Mouse (Mus musculus) CD8-positive naive resting alpha-beta T cell, adult 2 months (primary cell): ENCODE results near the gene Cryba2.
A peak's percentile ranks its signal among the peaks of the same experiment; 100 is the strongest.

ENCODE experiments used
- DNase-seq, 2 experiments: peaks; one replicate each; pipeline ENCODE4 v3.0.0; 2022; ENCODE audit warnings: low read depth in 2 of 2, low spot score in 2 of 2

The Cryba2 gene

GRCm38 (mm10) chr1:74893134-74893855, at the start of gene Cryba2:
Gene Cryba2, minus strand, starts transcription at chr1:74893143.
- no peak for DNase-seq

GRCm38 (mm10) chr1:74941651-74942360, 48.9 kb upstream of the Cryba2 start:
- DNase-seq = no peak

- no peak for DNase-seq
Measured at GRCm38 (mm10) chr1:74939762-74940161, 46.8 kb upstream of the Cryba2 start.

- no peak for DNase-seq
Measured at GRCm38 (mm10) chr1:74936221-74936830, 43.4 kb upstream of the Cryba2 start.

GRCm38 (mm10) chr1:74935402-74935801, 42.5 kb upstream of the Cryba2 start, which contains the start of gene Cfap65:
Gene Cfap65, minus strand, starts transcription at chr1:74935599.
- no peak for DNase-seq

- no peak for DNase-seq
Measured at GRCm38 (mm10) chr1:74927621-74928296, 34.8 kb upstream of the Cryba2 start.

GRCm38 (mm10) chr1:74926721-74927120, 33.8 kb upstream of the Cryba2 start:
- no peak for DNase-seq

- no peak for DNase-seq
Measured at GRCm38 (mm10) chr1:74924464-74924863, 31.5 kb upstream of the Cryba2 start.

GRCm38 (mm10) chr1:74915706-74916105, 22.8 kb upstream of the Cryba2 start:
- no peak for DNase-seq

GRCm38 (mm10) chr1:74902191-74902590, 9.2 kb upstream of the Cryba2 start:
- no peak for DNase-seq

GRCm38 (mm10) chr1:74901686-74902085, 8.7 kb upstream of the Cryba2 start:
- peak; percentile 10 to 16 for DNase-seq

- no peak for DNase-seq
Measured at GRCm38 (mm10) chr1:74900341-74901285, 7.7 kb upstream of the Cryba2 start.

GRCm38 (mm10) chr1:74898656-74899431, 5.9 kb upstream of the Cryba2 start:
- DNase-seq = no peak

GRCm38 (mm10) chr1:74897976-74898375, 5.0 kb upstream of the Cryba2 start:
- DNase-seq = no peak

GRCm38 (mm10) chr1:74894966-74895365, 2.0 kb upstream of the Cryba2 start:
- DNase-seq = peak; percentile 7 to 38

GRCm38 (mm10) chr1:74892351-74893133, 401 bp downstream of the Cryba2 start:
- DNase-seq = no peak

GRCm38 (mm10) chr1:74891513-74891912, 1.4 kb downstream of the Cryba2 start:
- no peak for DNase-seq

GRCm38 (mm10) chr1:74885369-74886042, 7.4 kb downstream of the Cryba2 start, which contains the start of gene Fev:
Gene Fev, minus strand, starts transcription at chr1:74885419.
- no peak for DNase-seq
